Mouse (Mus musculus): ENCODE measurements around the gene Cd24a.

The Cd24a gene

GRCm38 (mm10) chr10:43588470-43589177 lies 10.5 kb downstream of the Cd24a start:
- DNase-seq: no peak

- DNase-seq: no peak
Measured at GRCm38 (mm10) chr10:43591477-43591876, 13.4 kb downstream of the Cd24a start.

GRCm38 (mm10) chr10:43593182-43593581 lies 15.1 kb downstream of the Cd24a start:
- DNase-seq: no peak

- DNase-seq: no peak
Measured at GRCm38 (mm10) chr10:43594187-43594586, 16.1 kb downstream of the Cd24a start.

GRCm38 (mm10) chr10:43594894-43595293 lies 16.8 kb downstream of the Cd24a start:
- DNase-seq: no peak

GRCm38 (mm10) chr10:43598067-43598726 lies 20.1 kb downstream of the Cd24a start:
- DNase-seq: no peak

GRCm38 (mm10) chr10:43601039-43601438 lies 23.0 kb downstream of the Cd24a start:
- DNase-seq: no peak

- DNase-seq: no peak
Measured at GRCm38 (mm10) chr10:43601511-43602396, 23.7 kb downstream of the Cd24a start.

GRCm38 (mm10) chr10:43603975-43604686 lies 26.0 kb downstream of the Cd24a start:
- DNase-seq: no peak

- DNase-seq: no peak
Measured at GRCm38 (mm10) chr10:43604687-43605250, 26.7 kb downstream of the Cd24a start.

GRCm38 (mm10) chr10:43605901-43606300 lies 27.8 kb downstream of the Cd24a start:
- no peak for DNase-seq

- no peak for DNase-seq
Measured at GRCm38 (mm10) chr10:43609507-43609906, 31.4 kb downstream of the Cd24a start.

GRCm38 (mm10) chr10:43609958-43610357 lies 31.9 kb downstream of the Cd24a start:
- no peak for DNase-seq

- no peak for DNase-seq
Measured at GRCm38 (mm10) chr10:43611081-43611480, 33.0 kb downstream of the Cd24a start.

GRCm38 (mm10) chr10:43619059-43619531 lies 41.0 kb downstream of the Cd24a start:
- peak; percentile 10 for DNase-seq

GRCm38 (mm10) chr10:43619939-43620338 lies 41.9 kb downstream of the Cd24a start:
- DNase-seq: no peak

GRCm38 (mm10) chr10:43623510-43623909 lies 45.4 kb downstream of the Cd24a start:
- DNase-seq: no peak

- DNase-seq: no peak
Measured at GRCm38 (mm10) chr10:43624362-43624761, 46.3 kb downstream of the Cd24a start.

- DNase-seq: no peak
Measured at GRCm38 (mm10) chr10:43624791-43625398, 46.8 kb downstream of the Cd24a start.

GRCm38 (mm10) chr10:43625578-43625977 lies 47.5 kb downstream of the Cd24a start:
- no peak for DNase-seq

GRCm38 (mm10) chr10:43629216-43629615 lies 51.1 kb downstream of the Cd24a start:
- DNase-seq: no peak

- no peak for DNase-seq
Measured at GRCm38 (mm10) chr10:43629857-43630256, 51.8 kb downstream of the Cd24a start.
